Mouse (Mus musculus): ENCODE data around the gene Gm14685.
"Not testable (repeated sequence)": the region's sequence is repeated elsewhere in the genome, so short reads cannot be mapped to it uniquely, and the experiment has no call there.

Gm14685 gene

GRCm38 (mm10) chrX:73116747-73117146, at the start of gene Gm14685:
TSS of gene Gm14685 (plus strand) at chrX:73117047.
- DNase-seq (ENCODE audit: low read depth) = not testable (repeated sequence)

GRCm38 (mm10) chrX:73082267-73083055, 34.4 kb upstream of the Gm14685 start, which contains the start of gene Xlr4a:
TSS of gene Xlr4a (minus strand) at chrX:73082478.
- DNase-seq (ENCODE audit: low read depth) = not testable (repeated sequence)

GRCm38 (mm10) chrX:73096941-73097508, 19.8 kb upstream of the Gm14685 start, which contains the start of gene Xlr3a:
TSS of gene Xlr3a (minus strand) at chrX:73097095.
- DNase-seq (ENCODE audit: low read depth) = peak; percentile 1

GRCm38 (mm10) chrX:73122859-73123829, 6.3 kb downstream of the Gm14685 start:
- not testable (repeated sequence) for DNase-seq (ENCODE audit: low read depth)

- not testable (repeated sequence) for DNase-seq (ENCODE audit: low read depth)
Observed at GRCm38 (mm10) chrX:73143218-73143618, 26.4 kb downstream of the Gm14685 start.

- DNase-seq (ENCODE audit: low read depth) = not testable (repeated sequence)
Observed at GRCm38 (mm10) chrX:73148496-73148895, 31.6 kb downstream of the Gm14685 start, which contains the start of gene Xlr5b. TSS of gene Xlr5b (plus strand) at chrX:73148796.

GRCm38 (mm10) chrX:73149350-73149749, 32.5 kb downstream of the Gm14685 start, which contains the start of gene DXBay18:
TSS of gene DXBay18 (minus strand) at chrX:73149450.
- not testable (repeated sequence) for DNase-seq (ENCODE audit: low read depth)

- DNase-seq (ENCODE audit: low read depth) = not testable (repeated sequence)
Observed at GRCm38 (mm10) chrX:73176889-73177288, 60.0 kb downstream of the Gm14685 start, which contains the start of gene Spin2d. TSS of gene Spin2d (minus strand) at chrX:73176989.

Measured in NIH3T3 (cell line).